Mouse (Mus musculus) monocyte, adult 5-6 weeks (primary cell): ENCODE measurements around the gene Tbx2. TPM values are rescaled to one million over a fixed set of nuclear protein-coding genes. Genes with fewer than 3 reads are reported as not detected.
A peak's percentile ranks its signal among the peaks of the same experiment; 100 is the strongest.

ENCODE experiments used
- ATAC-seq: fragments of 153-309, 156-312 bp; replicated peaks from 2 replicates; pipeline ENCODE4 v1.8.0; 2017; ENCODE audit warnings: mild to moderate bottlenecking; ENCODE audit not compliant: low TSS enrichment, insufficient number of reproducible peaks, severe bottlenecking, poor library complexity, low FRiP score
- total RNA-seq: library from RNA; stranded (forward); fragments of 200-1000, 200-491, 200-594 nt; gene quantifications from 3 replicates; pipeline ENCODE4 v1.2.3, GENCODE M21; 2017

Gene Tbx2
- 0.19 to 0.95 TPM (median 0.21 TPM) in 3 replicates for total RNA-seq

GRCm38 (mm10) chr11:85832231-85832924, at the start of gene Tbx2:
Gene Tbx2 (plus strand): TSS chr11:85832551.
- no peak for ATAC-seq

- no peak for ATAC-seq
These were observed 46.1 kb upstream of the Tbx2 start for GRCm38 (mm10) chr11:85786113-85786718.

GRCm38 (mm10) chr11:85789750-85790149, 42.6 kb upstream of the Tbx2 start:
- ATAC-seq, result no peak

GRCm38 (mm10) chr11:85790267-85790666, 42.1 kb upstream of the Tbx2 start:
- no peak for ATAC-seq

- no peak for ATAC-seq
These were observed 41.1 kb upstream of the Tbx2 start for GRCm38 (mm10) chr11:85791212-85791611.

GRCm38 (mm10) chr11:85792534-85793215, 39.7 kb upstream of the Tbx2 start:
- no peak for ATAC-seq

- ATAC-seq, result no peak
These were observed 32.9 kb upstream of the Tbx2 start for GRCm38 (mm10) chr11:85799456-85799855.

- no peak for ATAC-seq
These were observed 32.5 kb upstream of the Tbx2 start for GRCm38 (mm10) chr11:85799856-85800255.

- ATAC-seq, result no peak
These were observed 32.0 kb upstream of the Tbx2 start for GRCm38 (mm10) chr11:85800380-85800779.

- no peak for ATAC-seq
These were observed 28.3 kb upstream of the Tbx2 start for GRCm38 (mm10) chr11:85804048-85804447.

GRCm38 (mm10) chr11:85805779-85806178, 26.6 kb upstream of the Tbx2 start:
- no peak for ATAC-seq

GRCm38 (mm10) chr11:85807353-85807752, 25.0 kb upstream of the Tbx2 start:
- ATAC-seq, result no peak

GRCm38 (mm10) chr11:85811229-85811628, 21.1 kb upstream of the Tbx2 start:
- no peak for ATAC-seq

GRCm38 (mm10) chr11:85811676-85812075, 20.7 kb upstream of the Tbx2 start:
- ATAC-seq, result no peak

GRCm38 (mm10) chr11:85812201-85812966, 20.0 kb upstream of the Tbx2 start:
- peak; percentile 89 for ATAC-seq

- ATAC-seq, result no peak
These were observed 17.7 kb upstream of the Tbx2 start for GRCm38 (mm10) chr11:85814678-85815077.

- ATAC-seq, result no peak
These were observed 15.9 kb upstream of the Tbx2 start for GRCm38 (mm10) chr11:85816471-85816870.

- ATAC-seq, result no peak
These were observed 13.9 kb upstream of the Tbx2 start for GRCm38 (mm10) chr11:85818401-85818800.

- ATAC-seq, result no peak
These were observed 11.4 kb upstream of the Tbx2 start for GRCm38 (mm10) chr11:85820959-85821358.
